Mouse (Mus musculus) limb, embryonic 10.5 days (tissue): ENCODE measurements around the gene Rad52. TPM values are rescaled to one million over a fixed set of nuclear protein-coding genes. Genes with fewer than 3 reads are reported as not detected.

Experiments used
- DNase-seq: peaks from one replicate; pipeline ENCODE4 v3.0.0-alpha.2; 2017; ENCODE audit warnings: low spot score
- H3K27ac ChIP-seq: fragments of 300-500 bp; sonication (generic); 2 replicates; pipeline ENCODE4 v1.5.1; 2016; ENCODE audit warnings: mild to moderate bottlenecking
- H3K27me3 ChIP-seq: fragments of 300-500 bp; sonication (generic); 2 replicates; pipeline ENCODE4 v1.6.1; 2016; ENCODE audit warnings: low read depth, mild to moderate bottlenecking; ENCODE audit not compliant: poor library complexity, severe bottlenecking
- H3K36me3 ChIP-seq: fragments of 300-500 bp; sonication (generic); 2 replicates; pipeline ENCODE4 v1.6.1; 2016; ENCODE audit warnings: mild to moderate bottlenecking, moderate library complexity
- H3K4me1 ChIP-seq: fragments of 300-500 bp; sonication (generic); 2 replicates; pipeline ENCODE4 v1.6.1; 2016
- H3K4me3 ChIP-seq: fragments of 300-500 bp; sonication (generic); 2 replicates; pipeline ENCODE4 v1.5.1; 2016; ENCODE audit warnings: mild to moderate bottlenecking, moderate library complexity
- H3K9me3 ChIP-seq: fragments of 300-500 bp; sonication (generic); replicated peaks from 2 replicates; pipeline ENCODE4 v1.6.1; 2016; ENCODE audit warnings: mild to moderate bottlenecking
- WGBS: fragments of 180-500 bp; shearing (Covaris S2); methylation state at CpG from one replicate; pipeline ENCODE4 v1.1.7; 2016; 5-methylcytosine and 5-hydroxymethylcytosine counted together
- polyA plus RNA-seq: library from polyadenylated mRNA; unstranded; fragments of >200 nt; fragmentation: Nextera tagmentation; extraction: Ambion mirVana; gene quantifications from 2 replicates; pipeline ENCODE4 v1.2.1, GENCODE M21; 2016

The Rad52 gene
- polyA plus RNA-seq = 25.6 and 25.9 TPM in 2 replicates

GRCm38 (mm10) chr6:119902204-119903080 lies at the start of gene Rad52:
Gene Rad52, plus strand, starts transcription at chr6:119902698.
- Histone ChIP-seq H3K27ac (peak within 1 kb of the TSS; percentile 95), H3K4me3 (peak within 1 kb of the TSS; percentile 86)
- WGBS = 2% methylated on average over 67 of the region's 67 CpGs

GRCm38 (mm10) chr6:119854156-119854555 lies 48.3 kb upstream of the Rad52 start:
- H3K9me3 ChIP-seq = no peaks in the 10 kb centered on the region
- no peak overlapping the region for H3K27ac ChIP-seq
- H3K27me3 ChIP-seq = no peaks in the 10 kb centered on the region
- peaks cover 4% of the 10 kb centered on the region for H3K4me1 ChIP-seq
- WGBS = 36% methylated on average over 2 of the region's 2 CpGs
- no peaks in the 10 kb centered on the region for H3K36me3 ChIP-seq
- no peak overlapping the region for H3K4me3 ChIP-seq
- no peak for DNase-seq

More at GRCm38 (mm10) chr6:119902204-119903080, at the start of gene Rad52:
- DNase-seq = peak; percentile 91
- peaks cover 17% of the 10 kb centered on the region for H3K4me1 ChIP-seq
- no peaks in the 10 kb centered on the region for H3K9me3 ChIP-seq
- peaks cover 24% of the 10 kb centered on the region for H3K36me3 ChIP-seq
- H3K27me3 ChIP-seq = no peaks in the 10 kb centered on the region

- Histone ChIP-seq H3K4me1 (no peaks in the 10 kb centered on the region), H3K9me3 (no peaks in the 10 kb centered on the region), H3K27ac (no peak overlapping the region), H3K36me3 (no peaks in the 10 kb centered on the region), H3K4me3 (no peak overlapping the region), H3K27me3 (no peaks in the 10 kb centered on the region)
- DNase-seq = no peak
- WGBS = 93% methylated on average over 4 of the region's 4 CpGs
Observed at GRCm38 (mm10) chr6:119855471-119855870, 47.0 kb upstream of the Rad52 start.

- H3K27ac ChIP-seq = no peak overlapping the region
- no peaks in the 10 kb centered on the region for H3K9me3 ChIP-seq
- DNase-seq = no peak
- no peaks in the 10 kb centered on the region for H3K27me3 ChIP-seq
- 93% methylated on average over 2 of the region's 2 CpGs for WGBS
- no peak overlapping the region for H3K4me3 ChIP-seq
- no peaks in the 10 kb centered on the region for H3K4me1 ChIP-seq
- H3K36me3 ChIP-seq = no peaks in the 10 kb centered on the region
Observed at GRCm38 (mm10) chr6:119860236-119860635, 42.3 kb upstream of the Rad52 start.

DNA sequence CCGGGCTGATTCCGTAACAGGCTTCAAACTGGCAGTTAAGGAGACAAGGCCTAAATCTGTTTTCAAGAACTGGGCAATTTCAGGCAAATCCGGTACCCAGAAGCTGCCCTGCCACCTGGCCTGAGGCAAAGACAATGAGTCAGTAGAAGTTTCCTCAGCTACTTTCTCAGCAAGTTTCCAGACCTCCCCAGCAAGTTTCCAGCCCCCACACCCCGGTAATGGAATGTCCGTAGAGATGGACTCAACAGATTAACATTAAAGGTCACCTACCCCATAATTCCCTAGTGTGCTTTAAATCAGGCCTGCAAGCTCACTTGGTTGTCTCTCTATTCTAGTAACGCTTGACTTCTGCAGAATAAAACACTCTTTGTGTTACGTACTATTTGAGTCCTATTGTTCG lies 41.0 kb upstream of the Rad52 start:
- H3K27ac ChIP-seq = no peak overlapping the region
- no peaks in the 10 kb centered on the region for H3K9me3 ChIP-seq
- no peaks in the 10 kb centered on the region for H3K36me3 ChIP-seq
- no peaks in the 10 kb centered on the region for H3K27me3 ChIP-seq
- H3K4me1 ChIP-seq = no peaks in the 10 kb centered on the region
- H3K4me3 ChIP-seq = no peak overlapping the region
- DNase-seq = no peak
- WGBS = 85% methylated on average over 8 of the region's 8 CpGs

- WGBS = 93% methylated on average over 11 of the region's 11 CpGs
Observed at GRCm38 (mm10) chr6:119864341-119865034, 38.0 kb upstream of the Rad52 start.

DNA sequence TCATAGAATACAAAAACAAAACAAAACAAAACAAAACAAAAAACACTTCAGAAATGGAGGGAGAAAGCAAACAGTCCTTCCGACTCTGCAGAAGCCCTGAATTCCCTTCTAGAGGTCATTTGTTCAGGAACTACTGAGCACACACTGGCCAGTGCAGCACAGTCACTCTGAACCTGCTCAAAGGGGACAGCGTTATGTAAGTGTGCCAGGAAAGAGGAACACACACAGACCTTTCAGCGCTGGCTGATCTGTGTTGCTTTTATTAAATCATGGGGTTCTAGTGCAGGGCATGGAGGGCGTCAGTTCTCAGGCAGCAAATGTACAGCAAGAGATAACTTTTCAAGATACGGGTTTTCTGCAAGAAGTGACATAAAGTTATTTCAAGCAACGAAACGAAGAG lies 19.3 kb upstream of the Rad52 start:
- H3K27ac ChIP-seq = no peak overlapping the region
- no peak for DNase-seq
- H3K36me3 ChIP-seq = no peaks in the 10 kb centered on the region
- no peaks in the 10 kb centered on the region for H3K27me3 ChIP-seq
- H3K9me3 ChIP-seq = no peaks in the 10 kb centered on the region
- no peak overlapping the region for H3K4me3 ChIP-seq
- H3K4me1 ChIP-seq = peaks cover 9% of the 10 kb centered on the region
- 86% methylated on average over 7 of the region's 7 CpGs for WGBS

More at GRCm38 (mm10) chr6:119864341-119865034, 38.0 kb upstream of the Rad52 start:
- no peak for DNase-seq
- no peaks in the 10 kb centered on the region for H3K27me3 ChIP-seq
- no peaks in the 10 kb centered on the region for H3K36me3 ChIP-seq
- H3K4me1 ChIP-seq = no peaks in the 10 kb centered on the region
- no peak overlapping the region for H3K27ac ChIP-seq
- H3K4me3 ChIP-seq = no peak overlapping the region
- H3K9me3 ChIP-seq = no peaks in the 10 kb centered on the region

DNA sequence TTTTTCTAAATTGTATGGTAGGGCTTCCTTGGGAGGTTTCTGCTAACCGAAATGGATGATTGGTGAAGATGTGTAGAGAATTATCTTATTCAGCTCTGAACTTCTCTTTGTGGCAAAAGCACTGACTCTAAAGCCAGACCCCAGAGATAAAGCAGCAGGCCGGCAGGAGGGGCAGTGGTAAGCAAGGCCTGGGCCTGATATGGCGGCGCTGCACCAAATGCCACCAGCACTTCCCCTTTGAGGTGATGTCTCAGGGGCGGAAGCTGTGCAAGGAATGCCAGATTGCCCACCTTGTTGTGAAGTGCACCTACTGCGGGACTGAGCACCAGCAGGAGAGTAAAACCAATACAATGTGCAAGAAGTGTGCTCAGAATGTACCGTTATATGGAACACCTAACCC lies 9.8 kb upstream of the Rad52 start:
- no peaks in the 10 kb centered on the region for H3K36me3 ChIP-seq
- H3K4me3 ChIP-seq = no peak overlapping the region
- no peaks in the 10 kb centered on the region for H3K27me3 ChIP-seq
- H3K9me3 ChIP-seq = no peaks in the 10 kb centered on the region
- no peak for DNase-seq
- WGBS = 84% methylated on average over 7 of the region's 7 CpGs
- no peak overlapping the region for H3K27ac ChIP-seq
- peaks cover 2% of the 10 kb centered on the region for H3K4me1 ChIP-seq

DNA sequence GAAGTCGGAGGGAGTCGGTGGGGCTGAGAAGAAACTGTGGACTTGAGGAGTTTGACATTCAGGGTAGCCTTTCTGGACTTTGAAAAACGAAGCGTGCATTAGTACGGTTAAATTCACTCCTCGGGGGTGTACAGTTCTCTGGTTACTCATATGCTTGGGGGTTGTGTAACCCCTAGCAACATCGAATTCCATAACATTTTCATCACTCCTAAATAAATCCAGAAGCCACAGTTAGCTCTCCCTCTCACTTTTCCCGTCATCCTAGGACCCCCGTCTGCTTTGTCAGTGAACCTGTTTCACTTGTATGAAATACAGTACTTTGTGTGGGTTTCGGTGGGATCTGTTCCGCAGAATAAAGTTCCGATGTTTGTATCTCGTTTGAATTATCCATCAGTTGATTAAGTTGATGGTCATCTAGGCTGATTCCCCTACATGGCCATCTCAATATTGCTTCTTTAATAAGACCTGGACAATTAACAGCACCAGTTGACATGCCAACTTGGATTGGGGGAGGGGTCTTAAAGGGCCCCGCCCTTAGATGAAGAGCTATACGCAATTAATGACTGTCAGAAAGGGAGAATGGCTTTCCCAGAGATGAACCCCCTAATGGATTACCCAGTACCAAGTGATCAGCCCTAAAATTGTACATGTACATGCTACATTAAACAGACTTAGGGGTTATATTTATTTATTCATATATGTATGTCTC lies 737 bp downstream of the Rad52 start:
- H3K9me3 ChIP-seq = no peaks in the 10 kb centered on the region
- whole genome bisulfite sequencing = 25% methylated on average over 15 of the region's 15 CpGs
- peaks cover 17% of the 10 kb centered on the region for H3K4me1 ChIP-seq
- H3K4me3 ChIP-seq = peak overlapping the region; percentile 86
- H3K27ac ChIP-seq = peak overlapping the region; percentile 95
- DNase-seq = no peak
- peaks cover 27% of the 10 kb centered on the region for H3K36me3 ChIP-seq
- no peaks in the 10 kb centered on the region for H3K27me3 ChIP-seq

GRCm38 (mm10) chr6:119905461-119905860 lies 3.0 kb downstream of the Rad52 start:
- DNase-seq = no peak
- H3K27ac ChIP-seq = no peak overlapping the region
- no peak overlapping the region for H3K4me3 ChIP-seq
- H3K9me3 ChIP-seq = no peaks in the 10 kb centered on the region
- peaks cover 17% of the 10 kb centered on the region for H3K4me1 ChIP-seq
- 93% methylated on average over 5 of the region's 5 CpGs for WGBS
- peaks cover 27% of the 10 kb centered on the region for H3K36me3 ChIP-seq
- no peaks in the 10 kb centered on the region for H3K27me3 ChIP-seq

DNA sequence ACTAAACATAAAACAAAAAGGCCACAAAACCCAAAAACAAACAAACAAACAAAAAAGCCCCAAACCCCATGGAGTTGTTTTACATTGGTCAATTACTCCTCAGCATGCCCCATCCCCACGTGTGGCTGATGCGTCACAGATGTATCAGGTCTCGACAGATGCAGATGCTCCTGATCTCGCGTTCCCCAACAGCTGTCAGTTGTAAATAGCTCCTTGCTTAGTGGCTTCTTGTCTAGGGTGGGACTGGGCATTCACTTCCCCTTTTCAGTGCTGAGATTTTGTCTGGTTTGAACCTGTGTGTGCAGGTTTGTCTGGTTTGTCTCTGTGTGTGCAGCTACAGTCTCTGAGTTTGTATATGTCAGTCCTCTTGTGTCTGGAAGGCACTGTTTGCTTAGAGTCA lies 9.5 kb downstream of the Rad52 start:
- Histone ChIP-seq H3K9me3 (no peaks in the 10 kb centered on the region), H3K27me3 (no peaks in the 10 kb centered on the region), H3K4me1 (no peaks in the 10 kb centered on the region), H3K4me3 (no peak overlapping the region), H3K36me3 (peaks cover 66% of the 10 kb centered on the region), H3K27ac (no peak overlapping the region)
- DNase-seq = no peak
- 75% methylated on average over 5 of the region's 5 CpGs for WGBS

DNA sequence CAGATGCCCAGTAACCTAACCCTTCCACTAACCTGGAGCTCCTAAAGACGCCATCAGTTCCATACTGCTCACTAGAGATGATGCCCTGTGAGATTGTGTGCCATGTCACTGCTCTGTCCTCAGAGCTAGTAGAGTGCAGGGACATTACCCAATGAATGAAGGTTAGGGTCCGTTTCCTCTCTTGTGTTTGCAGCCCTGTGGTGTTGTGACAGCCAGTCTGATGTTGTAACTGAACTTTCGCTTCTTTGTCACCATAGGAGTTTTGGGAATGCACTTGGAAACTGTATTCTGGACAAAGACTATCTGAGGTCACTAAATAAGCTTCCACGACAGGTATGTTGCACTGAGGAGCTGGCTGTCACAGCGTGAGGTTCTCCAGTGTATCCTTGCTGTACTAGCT lies 13.2 kb downstream of the Rad52 start:
- DNase-seq = no peak
- Histone ChIP-seq H3K4me1 (no peaks in the 10 kb centered on the region), H3K4me3 (no peak overlapping the region), H3K9me3 (no peaks in the 10 kb centered on the region), H3K27me3 (no peaks in the 10 kb centered on the region), H3K36me3 (peaks cover 91% of the 10 kb centered on the region), H3K27ac (no peak overlapping the region)
- WGBS = 91% methylated on average over 5 of the region's 5 CpGs
